Mouse (Mus musculus): ENCODE measurements around the gene Rufy3. TPM values are rescaled to one million over a fixed set of nuclear protein-coding genes. Genes with fewer than 3 reads are reported as not detected.

Rufy3 gene
- total RNA-seq, 1 experiment = 10.8 TPM

DNA sequence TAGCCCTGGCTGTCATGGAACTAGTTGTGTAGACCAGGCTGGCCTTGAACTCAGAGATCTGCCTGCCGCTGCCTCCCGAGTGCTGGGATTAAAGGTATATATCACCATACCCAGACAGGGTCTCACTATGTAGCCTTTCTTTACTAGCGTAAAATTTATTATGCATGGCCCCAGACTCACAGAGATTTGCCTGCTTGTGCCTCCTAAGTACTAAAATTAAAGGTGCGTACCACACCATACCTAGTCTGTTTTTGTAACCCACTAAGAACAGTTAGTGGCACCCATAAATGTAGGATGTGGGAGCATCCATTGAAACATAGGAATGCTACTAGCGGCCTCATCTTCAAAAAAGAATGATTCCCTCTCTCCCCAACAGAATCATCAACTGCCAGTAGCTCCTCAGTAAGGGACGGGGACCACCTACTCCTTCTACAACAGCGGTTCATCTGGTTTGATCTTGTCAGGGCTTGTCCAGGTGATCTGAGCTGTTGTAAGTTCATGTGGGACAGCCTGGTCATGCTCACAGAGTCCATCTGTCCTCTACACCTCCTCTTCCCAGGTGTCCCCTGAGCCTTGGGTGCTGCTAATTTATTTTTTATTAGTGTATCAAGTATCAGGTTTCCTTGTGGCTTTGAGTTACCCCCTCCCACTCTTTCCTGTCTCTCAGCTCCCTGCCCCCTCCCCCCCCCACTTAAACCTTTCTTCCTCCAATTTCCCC, 40.0 kb downstream of the Rufy3 start:
- TF ChIP-seq HCFC1 (IDR thresholded peaks at IDR 0.05; ENCODE audit: borderline replicate concordance, insufficient read depth, low read length) = no peak
- TF ChIP-seq ZNF384 (IDR thresholded peaks at IDR 0.05; ENCODE audit: low read depth, low read length) = no peak
- TF ChIP-seq MAFK (IDR thresholded peaks at IDR 0.05; ENCODE audit: insufficient read depth, low read depth, low read length) = no peak
- no peak for TF ChIP-seq ZC3H11A (IDR thresholded peaks at IDR 0.05; ENCODE audit: borderline replicate concordance, low read depth, low read length)
- no peak for TF ChIP-seq CHD2 (IDR thresholded peaks at IDR 0.05; ENCODE audit: low read depth, low read length)
- no peak overlapping the region for H3K9ac ChIP-seq (ENCODE audit: insufficient read depth, low read depth, low read length, poor library complexity, severe bottlenecking)
- in situ Hi-C loops (cut with MboI; ENCODE audit: low sequenced_read_pairs in 2 of 2, unreplicated experiment in 2 of 2) = no loop called here
- H3K36me3 ChIP-seq (ENCODE audit: control insufficient read depth, insufficient read depth, low read length, poor library complexity, severe bottlenecking) = no peaks in the 10 kb centered on the region
- H3K27ac ChIP-seq (ENCODE audit: insufficient read depth, low read depth, low read length, poor library complexity, severe bottlenecking) = peak overlapping the region; percentile 47; the same call in 1 of the 2 replicates
- H3K4me3 ChIP-seq (ENCODE audit: insufficient read depth in 1 of 2, low read depth in 1 of 2, low read length in 2 of 2, poor library complexity in 1 of 2, severe bottlenecking in 1 of 2) = no peak overlapping the region
- H3K4me1 ChIP-seq (ENCODE audit: control insufficient read depth in 2 of 2, insufficient read depth in 2 of 2, low read length in 2 of 2, poor library complexity in 1 of 2) = peaks cover 0 to 5% of the 10 kb centered on the region in 2 experiments; a peak in 2 of 4 replicates
- DNase-seq (ENCODE audit: low read depth, low spot score) = no peak
- no peaks in the 10 kb centered on the region for H3K9me3 ChIP-seq (ENCODE audit: control insufficient read depth, insufficient read depth, low read depth, low read length)

DNA sequence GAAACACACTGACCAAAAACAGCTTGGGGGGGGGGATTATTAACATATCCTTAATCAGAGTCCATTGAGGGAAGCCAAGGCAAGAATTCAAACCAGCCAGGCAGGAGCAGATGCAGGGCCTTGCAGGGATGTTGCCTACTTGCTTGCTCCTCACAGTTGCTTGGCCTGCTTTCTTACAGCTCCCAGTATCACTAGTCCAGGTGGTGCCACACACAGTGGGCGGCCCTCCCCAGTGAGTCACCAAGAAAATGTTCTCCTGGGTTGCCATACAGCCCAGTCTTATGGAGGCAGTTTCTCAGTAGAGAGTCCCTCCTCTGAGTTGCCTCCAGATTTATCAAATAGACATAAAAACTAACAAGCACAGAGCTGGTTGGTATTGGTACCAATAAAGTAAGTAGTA, 49.3 kb downstream of the Rufy3 start:
- H3K27ac ChIP-seq (ENCODE audit: insufficient read depth, low read depth, low read length, poor library complexity, severe bottlenecking) = no peak overlapping the region
- H3K36me3 ChIP-seq (ENCODE audit: control insufficient read depth, insufficient read depth, low read length, poor library complexity, severe bottlenecking) = no peaks in the 10 kb centered on the region
- DNase-seq (ENCODE audit: low read depth, low spot score) = no peak
- no peaks in the 10 kb centered on the region for H3K9me3 ChIP-seq (ENCODE audit: control insufficient read depth, insufficient read depth, low read depth, low read length)
- H3K9ac ChIP-seq (ENCODE audit: insufficient read depth, low read depth, low read length, poor library complexity, severe bottlenecking) = no peak overlapping the region
- TF ChIP-seq MAFK (IDR thresholded peaks at IDR 0.05; ENCODE audit: insufficient read depth, low read depth, low read length) = no peak
- TF ChIP-seq ZC3H11A (IDR thresholded peaks at IDR 0.05; ENCODE audit: borderline replicate concordance, low read depth, low read length) = no peak
- no peak for TF ChIP-seq HCFC1 (IDR thresholded peaks at IDR 0.05; ENCODE audit: borderline replicate concordance, insufficient read depth, low read length)
- no peak for TF ChIP-seq CHD2 (IDR thresholded peaks at IDR 0.05; ENCODE audit: low read depth, low read length)
- no peak for TF ChIP-seq ZNF384 (IDR thresholded peaks at IDR 0.05; ENCODE audit: low read depth, low read length)
- H3K4me3 ChIP-seq (ENCODE audit: insufficient read depth in 1 of 2, low read depth in 1 of 2, low read length in 2 of 2, poor library complexity in 1 of 2, severe bottlenecking in 1 of 2) = no peak overlapping the region
- in situ Hi-C loops (cut with MboI; ENCODE audit: low sequenced_read_pairs in 2 of 2, unreplicated experiment in 2 of 2) = no loop called here
- H3K4me1 ChIP-seq (ENCODE audit: control insufficient read depth in 2 of 2, insufficient read depth in 2 of 2, low read length in 2 of 2, poor library complexity in 1 of 2) = no peaks in the 10 kb centered on the region

DNA sequence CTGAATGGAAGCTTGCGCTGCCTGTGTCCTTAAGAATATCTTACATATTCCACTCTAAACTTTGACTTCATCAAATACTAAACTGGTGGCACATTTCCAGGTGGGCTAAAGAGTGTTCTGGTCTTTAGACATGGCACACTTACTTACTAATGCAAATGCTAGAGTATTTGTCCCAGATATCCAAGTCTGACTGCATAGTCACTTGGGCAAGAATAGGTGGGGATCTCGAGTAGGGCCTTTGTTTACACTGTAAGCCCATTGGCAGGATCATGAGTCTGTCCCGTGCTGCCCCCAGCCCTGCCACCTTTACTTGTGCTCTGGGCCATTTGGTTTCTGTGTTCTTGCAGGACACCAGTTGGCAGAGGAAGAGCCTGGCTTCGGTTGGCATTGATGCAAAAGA, 52.1 kb downstream of the Rufy3 start:
- no peaks in the 10 kb centered on the region for H3K4me1 ChIP-seq (ENCODE audit: control insufficient read depth in 2 of 2, insufficient read depth in 2 of 2, low read length in 2 of 2, poor library complexity in 1 of 2)
- DNase-seq (ENCODE audit: low read depth, low spot score) = no peak
- H3K9me3 ChIP-seq (ENCODE audit: control insufficient read depth, insufficient read depth, low read depth, low read length) = no peaks in the 10 kb centered on the region
- no peak overlapping the region for H3K9ac ChIP-seq (ENCODE audit: insufficient read depth, low read depth, low read length, poor library complexity, severe bottlenecking)
- peaks cover 3% of the 10 kb centered on the region; the same call in 1 of the 2 replicates for H3K36me3 ChIP-seq (ENCODE audit: control insufficient read depth, insufficient read depth, low read length, poor library complexity, severe bottlenecking)
- no peak overlapping the region for H3K27ac ChIP-seq (ENCODE audit: insufficient read depth, low read depth, low read length, poor library complexity, severe bottlenecking)
- no peak for TF ChIP-seq CHD2 (IDR thresholded peaks at IDR 0.05; ENCODE audit: low read depth, low read length)
- no peak for TF ChIP-seq ZC3H11A (IDR thresholded peaks at IDR 0.05; ENCODE audit: borderline replicate concordance, low read depth, low read length)
- TF ChIP-seq HCFC1 (IDR thresholded peaks at IDR 0.05; ENCODE audit: borderline replicate concordance, insufficient read depth, low read length) = no peak
- TF ChIP-seq ZNF384 (IDR thresholded peaks at IDR 0.05; ENCODE audit: low read depth, low read length) = no peak
- TF ChIP-seq MAFK (IDR thresholded peaks at IDR 0.05; ENCODE audit: insufficient read depth, low read depth, low read length) = no peak
- H3K4me3 ChIP-seq (ENCODE audit: insufficient read depth in 1 of 2, low read depth in 1 of 2, low read length in 2 of 2, poor library complexity in 1 of 2, severe bottlenecking in 1 of 2) = no peak overlapping the region
- in situ Hi-C loops (cut with MboI; ENCODE audit: low sequenced_read_pairs in 2 of 2, unreplicated experiment in 2 of 2) = no loop called here

DNA sequence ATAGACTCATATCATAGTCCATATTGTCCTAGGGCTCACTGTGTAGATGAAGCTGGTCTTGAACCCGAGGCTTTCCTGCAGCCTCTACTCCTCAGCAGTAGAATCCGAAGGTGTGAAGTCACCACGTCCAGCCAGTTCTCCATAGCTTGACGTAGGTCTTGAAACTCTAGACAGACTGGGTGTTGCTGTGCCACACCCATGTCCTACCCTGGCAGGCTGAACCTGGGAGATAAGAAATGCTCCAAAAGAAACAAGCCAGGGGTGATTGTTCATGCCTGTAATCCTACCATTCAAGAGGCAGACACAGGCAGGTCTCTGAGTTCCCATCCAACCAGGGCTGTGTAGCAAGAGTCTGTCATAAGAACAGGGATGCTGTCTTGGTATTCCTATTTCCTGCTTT, 62.7 kb downstream of the Rufy3 start:
- H3K9ac ChIP-seq (ENCODE audit: insufficient read depth, low read depth, low read length, poor library complexity, severe bottlenecking) = no peak overlapping the region
- no peak for DNase-seq (ENCODE audit: low read depth, low spot score)
- no peak for TF ChIP-seq CHD2 (IDR thresholded peaks at IDR 0.05; ENCODE audit: low read depth, low read length)
- no peak for TF ChIP-seq HCFC1 (IDR thresholded peaks at IDR 0.05; ENCODE audit: borderline replicate concordance, insufficient read depth, low read length)
- no peak for TF ChIP-seq ZNF384 (IDR thresholded peaks at IDR 0.05; ENCODE audit: low read depth, low read length)
- TF ChIP-seq ZC3H11A (IDR thresholded peaks at IDR 0.05; ENCODE audit: borderline replicate concordance, low read depth, low read length) = no peak
- TF ChIP-seq MAFK (IDR thresholded peaks at IDR 0.05; ENCODE audit: insufficient read depth, low read depth, low read length) = no peak
- H3K27ac ChIP-seq (ENCODE audit: insufficient read depth, low read depth, low read length, poor library complexity, severe bottlenecking) = no peak overlapping the region
- H3K4me3 ChIP-seq (ENCODE audit: insufficient read depth in 1 of 2, low read depth in 1 of 2, low read length in 2 of 2, poor library complexity in 1 of 2, severe bottlenecking in 1 of 2) = no peak overlapping the region
- in situ Hi-C loops (cut with MboI; ENCODE audit: low sequenced_read_pairs in 2 of 2, unreplicated experiment in 2 of 2) = no loop called here
- no peaks in the 10 kb centered on the region for H3K9me3 ChIP-seq (ENCODE audit: control insufficient read depth, insufficient read depth, low read depth, low read length)
- no peaks in the 10 kb centered on the region; a peak in 1 of 4 replicates for H3K4me1 ChIP-seq (ENCODE audit: control insufficient read depth in 2 of 2, insufficient read depth in 2 of 2, low read length in 2 of 2, poor library complexity in 1 of 2)
- H3K36me3 ChIP-seq (ENCODE audit: control insufficient read depth, insufficient read depth, low read length, poor library complexity, severe bottlenecking) = no peaks in the 10 kb centered on the region

All from ES-E14 (cell line).